Mouse (Mus musculus) stomach, postnatal 0 days (tissue): ENCODE data around the gene Xdh. TPM values are rescaled to one million over a fixed set of nuclear protein-coding genes. Genes with fewer than 3 reads are reported as not detected.
A peak's percentile ranks its signal among the peaks of the same experiment; 100 is the strongest.

Source experiments
- ATAC-seq: fragments of 200-750 bp; cut with Nextera tagmentation; 2 replicates; pipeline ENCODE4 v1.8.0; 2017; ENCODE audit not compliant: low FRiP score, low TSS enrichment
- DNase-seq: peaks from one replicate; pipeline ENCODE4 v3.0.0-alpha.2; 2016; ENCODE audit warnings: low spot score
- H3K27ac ChIP-seq: fragments of 300-500 bp; sonication (generic); replicated peaks from 2 replicates; pipeline ENCODE4 v1.5.1; 2014; ENCODE audit warnings: mild to moderate bottlenecking, control low read depth
- H3K27me3 ChIP-seq: fragments of 300-500 bp; sonication (generic); 2 replicates; pipeline ENCODE4 v1.6.1; 2014; ENCODE audit warnings: low read length; ENCODE audit not compliant: control insufficient read depth, insufficient read depth
- H3K36me3 ChIP-seq: fragments of 300-500 bp; sonication (generic); 2 replicates; pipeline ENCODE4 v1.6.1; 2014; ENCODE audit warnings: low read length, mixed read lengths; ENCODE audit not compliant: control insufficient read depth, insufficient read depth
- H3K4me1 ChIP-seq: fragments of 300-500 bp; sonication (generic); replicated peaks from 2 replicates; pipeline ENCODE4 v1.6.1; 2014; ENCODE audit warnings: antibody characterized with exemption; ENCODE audit not compliant: control insufficient read depth, insufficient read depth
- H3K4me2 ChIP-seq: fragments of 300-500 bp; sonication (generic); replicated peaks from 2 replicates; pipeline ENCODE4 v1.6.1; 2014; ENCODE audit warnings: low read depth, mild to moderate bottlenecking, control low read depth, moderate library complexity
- H3K4me3 ChIP-seq: fragments of 300-500 bp; sonication (generic); 2 replicates; pipeline ENCODE4 v1.5.1; 2014; ENCODE audit warnings: low read depth, low read length, control low read depth
- H3K9ac ChIP-seq: fragments of 300-500 bp; sonication (generic); 2 replicates; pipeline ENCODE4 v1.6.1; 2014; ENCODE audit warnings: mild to moderate bottlenecking, low read length, control low read depth, mixed read lengths
- H3K9me3 ChIP-seq: fragments of 300-500 bp; sonication (generic); 2 replicates; pipeline ENCODE4 v1.6.1; 2016; ENCODE audit warnings: low read length; ENCODE audit not compliant: control insufficient read depth
- CTCF ChIP-seq: IDR thresholded peaks from 2 replicates; pipeline ENCODE4 v1.5.1; 2016; ENCODE audit warnings: antibody characterized with exemption, low read depth, mild to moderate bottlenecking, moderate library complexity
- EP300 ChIP-seq: optimal IDR thresholded peaks from 2 replicates; pipeline ENCODE3; 2016; ENCODE audit warnings: antibody characterized with exemption
- WGBS: fragments of 180-500 bp; shearing (Covaris S2); extraction: QIAGEN DNeasy Blood & Tissue Kit; methylation state at CpG from one replicate; pipeline ENCODE4 v1.1.7; 2014; 5-methylcytosine and 5-hydroxymethylcytosine counted together
- polyA plus RNA-seq: library from polyadenylated mRNA; unstranded; fragments of >200 nt; fragmentation: Nextera tagmentation; extraction: Ambion mirVana; gene quantifications from 2 replicates; pipeline ENCODE4 v1.2.1, GENCODE M21; 2015

Gene Xdh
- polyA plus RNA-seq, 1 experiment from 2014 or later = 16.4 TPM

DNA sequence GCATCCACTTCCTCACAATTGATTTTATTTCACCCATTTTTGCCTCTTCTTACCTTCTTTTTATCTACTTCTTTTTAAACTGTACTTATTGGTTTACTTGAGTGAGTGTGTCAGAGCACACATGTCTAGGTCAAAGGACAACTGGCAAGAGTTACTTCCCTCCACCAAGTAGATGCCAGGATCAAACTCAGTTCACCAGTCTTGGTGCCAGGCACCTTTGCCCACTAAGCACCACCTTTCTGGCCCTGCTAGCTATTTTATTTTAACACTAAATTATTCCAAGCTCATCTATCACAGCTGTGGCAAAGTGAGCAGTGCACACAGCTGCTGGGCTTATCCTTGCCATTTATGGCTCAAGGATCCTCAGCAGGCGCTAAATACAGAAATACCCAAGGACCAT lies 46.9 kb downstream of the Xdh start:
- Histone ChIP-seq H3K4me3 (no peak overlapping the region), H3K27me3 (no peaks in the 10 kb centered on the region), H3K9ac (no peak overlapping the region), H3K36me3 (no peaks in the 10 kb centered on the region), H3K9me3 (no peaks in the 10 kb centered on the region), H3K4me1 (no peaks in the 10 kb centered on the region), H3K27ac (no peak overlapping the region), H3K4me2 (no peak overlapping the region)
- WGBS = 89% methylated on average over 1 of the region's 1 CpGs
- ATAC-seq (no peak), DNase-seq (no peak)
- TF ChIP-seq EP300 (no peak), CTCF (no peak)

DNA sequence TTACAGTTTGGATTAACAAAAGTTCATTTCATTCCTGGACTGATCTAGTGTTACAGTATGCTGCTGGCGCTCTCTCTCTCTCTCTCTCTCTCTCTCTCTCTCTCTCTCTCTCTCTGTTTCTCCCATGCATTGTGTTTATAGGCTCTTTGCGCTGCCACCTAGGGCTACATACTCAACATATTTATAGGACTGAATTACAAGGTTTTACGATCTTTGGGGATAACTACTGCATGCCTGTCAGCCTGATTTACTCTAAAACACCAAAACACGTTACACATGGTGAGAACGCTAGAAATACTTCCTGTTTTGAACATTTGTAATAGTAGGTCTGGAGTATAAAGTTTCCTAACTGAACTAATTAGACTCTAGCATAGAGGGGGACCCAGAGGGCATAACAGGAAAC lies 47.8 kb downstream of the Xdh start:
- no peaks in the 10 kb centered on the region for H3K4me1 ChIP-seq
- no peak overlapping the region for H3K27ac ChIP-seq
- H3K27me3 ChIP-seq = no peaks in the 10 kb centered on the region
- H3K4me2 ChIP-seq = no peak overlapping the region
- H3K36me3 ChIP-seq = no peaks in the 10 kb centered on the region
- ATAC-seq = no peak
- no peak overlapping the region for H3K4me3 ChIP-seq
- H3K9ac ChIP-seq = no peak overlapping the region
- no peaks in the 10 kb centered on the region for H3K9me3 ChIP-seq
- 59% methylated on average over 5 of the region's 5 CpGs for WGBS
- DNase-seq = no peak
- no peak for TF ChIP-seq EP300
- no peak for TF ChIP-seq CTCF

- Histone ChIP-seq H3K4me3 (no peak overlapping the region), H3K4me2 (no peak overlapping the region), H3K36me3 (no peaks in the 10 kb centered on the region; the same call in 1 of the 2 replicates), H3K4me1 (no peaks in the 10 kb centered on the region), H3K9ac (no peak overlapping the region), H3K9me3 (no peaks in the 10 kb centered on the region), H3K27ac (no peak overlapping the region), H3K27me3 (no peaks in the 10 kb centered on the region)
- WGBS = 59% methylated on average over 5 of the region's 5 CpGs
- DNase-seq (no peak), ATAC-seq (0 out of 2 replicates have a peak, but pooled peaks have one; percentile 42)
- no peak for TF ChIP-seq EP300
- no peak for TF ChIP-seq CTCF
Observed at GRCm38 (mm10) chr17:73894399-73894798, 55.6 kb downstream of the Xdh start.

- ATAC-seq (no peak), DNase-seq (no peak)
- no peak overlapping the region for H3K4me2 ChIP-seq
- TF ChIP-seq CTCF = no peak
- no peak for TF ChIP-seq EP300
- WGBS = 56% methylated on average over 4 of the region's 4 CpGs
- H3K27ac ChIP-seq = no peak overlapping the region
- H3K4me3 ChIP-seq = no peak overlapping the region
- no peak overlapping the region for H3K9ac ChIP-seq
- H3K27me3 ChIP-seq = no peaks in the 10 kb centered on the region
- no peaks in the 10 kb centered on the region for H3K4me1 ChIP-seq
- H3K36me3 ChIP-seq = no peaks in the 10 kb centered on the region; the same call in 1 of the 2 replicates
- H3K9me3 ChIP-seq = no peaks in the 10 kb centered on the region
Observed at GRCm38 (mm10) chr17:73893822-73894221, 56.2 kb downstream of the Xdh start.

DNA sequence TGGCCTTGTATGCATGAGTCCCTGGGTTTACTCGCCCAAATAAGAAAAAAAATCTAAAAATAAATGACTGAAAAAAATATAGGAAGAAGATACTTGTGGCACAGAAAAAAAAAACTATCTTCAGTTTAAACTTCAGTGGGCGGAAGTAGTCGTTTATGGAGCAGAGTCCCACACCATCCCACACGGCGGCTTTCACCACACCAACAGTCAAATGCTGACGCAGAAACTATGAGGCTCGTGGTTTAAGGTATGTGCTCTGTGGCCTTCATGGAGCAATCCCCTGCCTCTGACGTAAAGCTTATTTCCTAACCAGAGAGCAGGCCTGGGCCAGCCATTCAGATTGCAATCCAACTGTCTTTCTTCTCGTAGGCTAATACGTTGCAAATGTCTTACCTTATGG lies 56.8 kb downstream of the Xdh start:
- ATAC-seq (no peak), DNase-seq (no peak)
- H3K9ac ChIP-seq = no peak overlapping the region
- no peaks in the 10 kb centered on the region; the same call in 1 of the 2 replicates for H3K36me3 ChIP-seq
- WGBS = 71% methylated on average over 10 of the region's 10 CpGs
- no peak overlapping the region for H3K4me2 ChIP-seq
- H3K27ac ChIP-seq = no peak overlapping the region
- H3K27me3 ChIP-seq = no peaks in the 10 kb centered on the region
- H3K4me3 ChIP-seq = no peak overlapping the region
- no peaks in the 10 kb centered on the region for H3K4me1 ChIP-seq
- no peak for TF ChIP-seq EP300
- no peak for TF ChIP-seq CTCF
- H3K9me3 ChIP-seq = no peaks in the 10 kb centered on the region

DNA sequence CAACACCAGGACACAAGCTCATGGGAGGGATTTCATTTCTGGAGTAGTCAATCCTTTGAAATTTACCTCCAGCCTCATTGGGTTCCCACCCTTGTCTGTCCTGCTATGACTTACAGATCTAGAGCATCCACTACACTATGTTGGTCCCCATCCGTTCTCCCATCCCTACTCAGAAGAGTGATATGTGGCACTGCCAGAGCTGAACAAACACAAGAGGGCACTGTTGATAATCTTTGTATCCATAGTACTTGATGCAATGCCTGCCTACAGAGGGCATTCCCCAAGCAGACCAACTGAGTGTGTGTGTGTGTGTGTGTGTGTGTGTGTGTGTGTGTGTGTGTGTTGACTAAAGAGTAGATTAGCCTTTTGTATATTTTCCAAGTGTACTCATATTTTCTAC lies 58.4 kb downstream of the Xdh start:
- 73% methylated on average over 1 of the region's 1 CpGs for WGBS

More for the DNA sequence above, 58.4 kb downstream of the Xdh start:
- H3K27ac ChIP-seq = no peak overlapping the region
- DNase-seq (no peak), ATAC-seq (no peak)
- no peak overlapping the region for H3K9ac ChIP-seq
- no peaks in the 10 kb centered on the region for H3K27me3 ChIP-seq
- no peaks in the 10 kb centered on the region for H3K4me1 ChIP-seq
- H3K36me3 ChIP-seq = no peaks in the 10 kb centered on the region; the same call in 1 of the 2 replicates
- TF ChIP-seq EP300 (no peak), CTCF (peak; percentile 64)
- H3K4me3 ChIP-seq = no peak overlapping the region
- H3K4me2 ChIP-seq = no peak overlapping the region
- H3K9me3 ChIP-seq = no peaks in the 10 kb centered on the region
